Mouse (Mus musculus) ES-E14 (cell line): ENCODE data around the gene Dnah11.

Source experiments
- CHD2 ChIP-seq: IDR thresholded peaks from 2 replicates; pipeline ENCODE4 v1.6.1; 2014; ENCODE audit warnings: mild to moderate bottlenecking, low read depth, low read length, inconsistent platforms
- HCFC1 ChIP-seq: IDR thresholded peaks from 2 replicates; pipeline ENCODE4 v1.6.1; 2012; ENCODE audit warnings: low read length, inconsistent platforms, borderline replicate concordance; ENCODE audit not compliant: insufficient read depth
- MAFK ChIP-seq: IDR thresholded peaks from 2 replicates; pipeline ENCODE4 v1.6.1; 2014; ENCODE audit warnings: mild to moderate bottlenecking, low read depth, low read length, inconsistent platforms; ENCODE audit not compliant: insufficient read depth
- ZNF384 ChIP-seq: IDR thresholded peaks from 2 replicates; pipeline ENCODE4 v1.6.1; 2012; ENCODE audit warnings: low read depth, low read length, inconsistent platforms

- no peak for TF ChIP-seq CHD2
- no peak for TF ChIP-seq MAFK
- no peak for TF ChIP-seq HCFC1
- TF ChIP-seq ZNF384, result no peak
Observed at GRCm38 (mm10) chr12:117938214-117938613, 260.6 kb downstream of the Dnah11 start.
